Mouse (Mus musculus) spleen, postnatal 14 days (tissue): Measurements from ENCODE around the gene Tat.
"Not testable (repeated sequence)": the region's sequence is repeated elsewhere in the genome, so short reads cannot be mapped to it uniquely, and the experiment has no call there.

Source experiments
- DNase-seq, 2 experiments: peaks; one replicate each; pipeline ENCODE4 v3.0.0; 2021 to 2022; ENCODE audit warnings: low spot score in 2 of 2

Gene Tat

DNA sequence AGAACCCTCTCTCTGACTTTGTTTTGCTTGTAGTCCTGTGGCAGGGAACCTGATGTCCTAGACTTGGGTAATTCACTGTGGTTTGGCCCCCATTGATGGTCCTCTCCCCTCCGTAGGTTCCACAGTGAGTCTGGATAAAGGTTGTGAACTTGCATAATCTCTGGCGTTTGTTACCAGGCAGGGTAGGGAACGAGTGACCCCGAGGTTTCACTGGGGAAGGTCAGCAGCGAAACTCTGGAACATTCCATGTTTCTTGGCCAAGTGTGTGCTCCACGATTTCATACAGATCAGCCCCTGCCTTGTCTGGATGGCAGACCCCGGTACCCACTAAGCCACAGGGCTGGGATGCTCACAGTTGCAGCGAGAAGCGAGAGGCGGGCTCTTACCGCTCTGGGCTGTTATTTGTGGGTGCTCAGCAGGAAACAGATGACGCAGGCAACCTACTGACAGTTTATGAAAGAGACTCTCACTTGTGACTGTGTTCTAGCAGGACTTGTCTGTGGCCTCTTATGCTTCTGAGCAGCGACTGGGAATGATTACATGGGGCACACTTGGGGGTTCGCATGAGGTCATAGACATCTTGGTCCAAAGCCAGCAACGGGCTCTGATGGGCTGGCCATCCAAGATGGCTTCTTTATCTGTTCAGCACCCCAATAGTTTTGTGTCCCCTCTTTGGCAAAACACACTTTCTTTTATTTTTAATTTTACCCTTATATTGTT is 7.7 kb upstream of the Tat start:
- DNase-seq, result no peak

DNA sequence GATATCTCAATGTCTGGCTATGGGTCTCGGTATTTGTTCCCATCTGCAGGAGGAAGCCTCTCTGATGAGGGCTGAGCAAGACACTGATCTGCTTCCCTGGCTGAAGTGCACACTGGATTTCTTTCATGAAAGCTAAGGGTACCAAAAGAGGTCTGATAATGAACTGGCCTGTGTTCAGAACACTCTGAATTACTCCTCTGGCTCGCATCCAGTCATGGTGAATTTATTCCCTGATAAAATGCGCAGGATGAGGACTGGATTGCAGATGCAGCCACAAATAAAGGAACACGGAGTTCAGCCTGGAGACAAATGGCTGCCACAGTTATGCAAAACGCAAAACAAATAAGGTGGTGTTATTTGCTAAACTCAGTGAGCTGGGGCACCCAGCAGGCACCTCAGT is 6.3 kb upstream of the Tat start:
- DNase-seq, result no peak

DNA sequence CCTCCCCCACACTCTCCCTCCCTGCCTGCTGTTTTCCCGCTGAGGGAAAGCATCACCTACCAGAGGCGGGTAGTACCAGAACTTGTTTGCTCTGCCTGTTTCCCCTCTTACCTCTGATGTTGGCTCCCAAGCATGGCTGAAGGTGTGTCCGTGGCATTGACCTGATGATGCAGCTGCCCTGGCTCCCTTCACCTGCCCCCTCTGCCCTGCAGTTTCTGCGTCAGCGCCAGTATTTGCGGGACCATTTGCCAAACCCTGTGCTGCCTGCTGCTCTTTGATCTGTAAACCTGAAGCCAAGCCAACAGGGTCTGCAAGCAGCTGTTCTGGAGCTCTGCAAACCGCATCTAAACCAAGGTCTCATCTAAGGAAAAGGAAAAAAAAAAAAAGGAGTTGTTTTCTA is 3.9 kb upstream of the Tat start:
- DNase-seq, result no peak

DNA sequence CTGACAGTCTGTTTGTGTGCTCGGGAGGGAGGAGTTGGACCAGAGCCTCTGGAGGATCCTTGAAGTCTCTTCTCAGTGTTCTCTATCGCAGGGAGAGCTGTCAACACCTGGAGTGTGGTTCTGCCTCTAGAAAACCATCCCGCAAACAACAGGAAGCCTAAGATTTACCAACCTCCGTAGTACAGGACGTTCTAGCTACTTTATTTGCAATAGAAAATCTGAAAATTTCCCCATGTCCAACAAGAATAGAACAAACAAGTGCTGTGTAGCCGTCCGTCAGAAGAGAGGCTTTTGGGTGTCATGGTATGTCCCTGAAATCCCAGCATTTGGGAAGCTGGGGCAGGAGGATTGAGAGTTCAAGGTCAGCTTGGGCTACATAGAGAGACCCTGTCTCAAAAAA is 2.5 kb upstream of the Tat start:
- no peak for DNase-seq

DNA sequence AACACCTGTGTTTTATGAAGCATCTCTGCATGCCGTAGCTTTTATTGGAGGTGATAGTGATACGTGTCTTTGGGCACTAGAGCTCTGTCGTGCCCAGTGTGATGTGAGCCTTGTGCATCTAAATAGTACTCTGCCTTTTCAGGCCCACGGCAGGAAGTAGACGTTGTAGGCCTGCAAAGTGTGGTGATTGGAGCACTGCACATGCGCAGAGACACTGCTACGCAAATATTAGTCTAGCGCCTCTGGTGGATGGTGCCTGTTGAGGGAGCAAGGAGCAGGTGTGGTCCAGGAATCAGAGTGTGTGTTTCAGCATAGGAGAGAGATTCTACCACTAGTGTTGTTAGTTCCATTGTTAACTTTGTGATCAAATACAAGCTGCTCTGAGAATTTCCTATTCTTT is 1.1 kb upstream of the Tat start:
- DNase-seq, result no peak

DNA sequence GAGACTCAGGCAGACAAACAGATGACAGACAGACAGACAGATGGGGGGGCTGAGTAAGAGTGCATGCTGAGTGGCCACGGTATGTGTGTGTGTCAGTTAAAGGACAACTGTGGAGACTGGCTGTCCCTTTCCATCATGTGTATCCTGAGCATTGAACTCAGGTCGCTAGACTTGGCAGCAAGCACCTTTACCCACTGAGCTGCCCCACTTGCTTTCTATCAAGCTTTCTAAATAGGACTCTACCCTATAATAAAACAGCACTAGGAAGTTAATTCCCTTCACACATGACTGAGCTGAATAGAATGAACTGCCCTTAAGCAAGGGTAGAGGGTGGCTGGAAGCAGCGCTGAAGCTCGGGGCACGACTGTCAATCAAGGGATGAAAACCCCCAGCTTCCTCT is 1.9 kb downstream of the Tat start:
- DNase-seq, result no peak

DNA sequence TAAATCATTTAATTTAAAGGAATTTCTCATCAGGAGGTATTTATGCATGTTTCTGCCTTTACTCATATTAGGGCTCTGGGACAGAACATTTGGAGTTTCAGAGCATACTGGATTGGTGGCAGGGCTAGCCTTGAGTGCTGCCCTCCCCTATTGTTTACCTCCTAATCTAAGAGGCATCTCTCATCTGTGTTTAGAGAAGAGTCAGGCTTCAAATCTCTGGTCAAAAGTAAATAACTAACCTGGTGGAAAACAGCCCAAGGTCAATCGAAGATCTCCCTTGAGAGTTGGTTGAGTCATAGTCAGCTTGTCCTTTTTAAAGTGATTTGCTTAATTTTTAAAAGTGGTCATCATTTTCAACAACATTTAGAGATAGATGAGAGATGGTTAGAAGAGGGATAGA is 2.7 kb downstream of the Tat start:
- no peak for DNase-seq

DNA sequence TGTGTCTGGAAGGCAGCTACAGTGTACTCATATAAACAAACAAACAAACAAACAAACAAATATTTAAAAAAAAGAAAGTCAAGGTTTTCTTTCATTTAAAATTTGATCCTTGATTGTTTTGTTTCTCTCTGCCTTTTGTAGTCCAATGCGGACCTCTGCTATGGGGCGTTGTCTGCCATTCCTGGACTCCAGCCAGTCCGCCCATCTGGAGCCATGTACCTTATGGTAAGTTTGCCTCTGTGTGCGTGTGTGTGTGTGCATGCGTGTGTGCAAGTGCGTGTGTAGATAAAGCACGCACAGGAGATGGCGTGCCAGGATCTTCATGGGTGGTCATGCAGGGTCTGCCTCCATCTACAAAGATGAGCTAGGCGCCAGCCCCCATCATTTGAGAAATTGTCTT is 7.1 kb downstream of the Tat start:
- no peak for DNase-seq

DNA sequence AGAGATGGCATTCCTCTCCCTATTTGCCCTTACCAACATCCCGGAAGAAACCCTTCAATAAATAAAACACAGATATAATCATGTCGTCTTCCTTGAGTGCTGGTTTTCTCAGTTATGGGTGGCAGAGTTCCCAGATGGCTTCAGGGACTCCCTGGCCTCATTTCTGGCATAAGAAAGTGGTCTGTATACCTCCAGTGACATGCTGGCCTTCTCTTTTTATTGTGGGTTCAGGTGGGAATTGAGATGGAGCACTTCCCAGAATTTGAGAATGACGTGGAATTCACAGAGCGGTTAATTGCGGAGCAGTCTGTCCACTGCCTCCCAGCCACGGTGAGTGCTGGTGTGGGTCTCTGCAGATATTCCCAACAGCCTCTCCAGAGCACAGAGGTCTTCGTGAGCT is 7.8 kb downstream of the Tat start:
- DNase-seq, result no peak

DNA sequence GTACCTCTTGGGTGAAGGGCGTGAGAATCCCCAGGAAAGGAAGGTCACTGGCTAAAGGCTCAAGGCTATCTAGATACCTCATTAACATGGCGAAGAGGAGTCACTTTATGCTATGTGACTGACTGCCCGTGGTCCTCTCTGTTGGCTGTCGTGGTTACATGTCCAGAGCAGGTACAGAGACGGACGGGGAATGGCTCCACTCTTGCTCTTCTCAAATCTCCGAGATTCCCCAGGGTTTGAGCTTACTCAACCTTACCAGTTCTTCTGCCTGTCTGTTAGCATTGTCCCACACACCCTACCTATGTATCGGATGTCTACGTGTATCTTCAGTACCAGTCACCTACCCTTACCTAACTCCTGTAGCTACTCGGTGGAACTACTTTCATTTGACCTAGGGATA is 9.7 kb downstream of the Tat start:
- no peak for DNase-seq

DNA sequence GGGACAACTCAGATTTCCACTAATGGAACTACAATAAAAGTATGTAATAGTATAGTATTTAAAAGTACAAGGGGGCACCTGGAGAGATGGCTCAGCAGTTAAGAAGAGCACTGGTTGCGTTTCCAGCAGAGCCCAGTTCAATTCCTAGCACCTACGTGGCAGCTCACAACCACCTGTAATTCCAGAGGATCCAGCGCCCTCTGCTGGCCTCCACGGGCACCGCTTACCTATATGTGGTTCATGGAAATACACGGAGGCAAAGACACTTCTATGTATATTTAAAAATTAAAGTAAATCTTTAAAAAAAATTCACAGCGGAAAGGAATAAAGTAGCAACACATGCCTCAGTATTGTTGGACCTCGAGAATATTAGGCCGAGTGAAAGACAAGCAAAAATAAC is 12.7 kb downstream of the Tat start:
- peak in 1 of 2 experiments; percentile 11 for DNase-seq

DNA sequence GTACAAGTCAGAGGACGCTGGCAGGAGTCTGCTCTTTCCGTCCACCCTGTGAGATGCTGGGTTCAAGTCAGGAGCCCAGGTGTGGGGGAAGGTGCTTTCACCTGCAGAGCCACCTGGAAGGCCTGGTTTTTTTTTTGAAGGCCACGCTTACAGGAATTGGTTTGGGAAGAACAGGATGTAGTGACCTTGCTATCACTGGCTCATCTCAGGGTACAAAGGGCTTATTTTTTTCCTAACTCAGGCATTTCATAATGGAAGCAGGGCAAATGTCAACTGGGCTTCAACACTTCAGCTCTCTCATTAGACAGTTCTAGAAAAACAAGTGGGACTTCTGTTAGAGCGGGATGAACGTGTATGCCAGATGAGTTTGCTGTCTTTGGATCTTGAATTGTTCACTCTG is 14.1 kb downstream of the Tat start:
- no peak for DNase-seq

DNA sequence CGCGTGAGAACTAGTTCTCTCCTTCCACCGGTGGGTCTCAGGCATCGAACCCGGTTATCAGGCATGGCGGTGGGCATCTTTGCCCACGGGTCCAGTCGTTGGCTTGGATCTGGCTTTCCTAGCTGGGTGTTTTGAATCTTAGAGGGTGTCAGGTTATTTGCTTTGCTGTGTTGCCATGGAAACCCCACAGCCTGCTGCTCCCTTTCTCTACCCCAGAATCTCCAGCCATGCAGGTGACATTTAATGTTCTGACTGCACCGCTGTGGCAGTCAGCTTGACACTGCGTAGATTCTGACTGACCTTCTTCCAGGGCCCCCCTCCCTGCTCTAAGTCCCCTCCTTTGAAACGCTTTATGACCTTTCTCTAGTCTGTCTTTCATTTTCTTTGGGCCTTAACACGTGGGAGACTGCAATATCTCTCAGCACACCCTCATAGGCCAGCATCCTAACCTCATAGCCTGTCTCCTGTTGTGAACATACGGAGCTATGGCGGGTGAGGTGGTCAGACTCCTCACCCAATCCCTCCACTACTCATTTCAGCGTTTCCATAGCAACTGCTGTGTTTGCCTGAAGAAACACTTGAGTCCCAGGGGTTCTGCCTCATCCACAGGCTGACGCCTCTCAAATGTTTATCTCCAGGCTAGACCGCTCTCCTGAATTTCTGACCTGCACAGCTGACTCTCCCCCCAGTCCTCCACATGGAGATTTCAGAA is 16.2 kb downstream of the Tat start:
- no peak for DNase-seq

DNA sequence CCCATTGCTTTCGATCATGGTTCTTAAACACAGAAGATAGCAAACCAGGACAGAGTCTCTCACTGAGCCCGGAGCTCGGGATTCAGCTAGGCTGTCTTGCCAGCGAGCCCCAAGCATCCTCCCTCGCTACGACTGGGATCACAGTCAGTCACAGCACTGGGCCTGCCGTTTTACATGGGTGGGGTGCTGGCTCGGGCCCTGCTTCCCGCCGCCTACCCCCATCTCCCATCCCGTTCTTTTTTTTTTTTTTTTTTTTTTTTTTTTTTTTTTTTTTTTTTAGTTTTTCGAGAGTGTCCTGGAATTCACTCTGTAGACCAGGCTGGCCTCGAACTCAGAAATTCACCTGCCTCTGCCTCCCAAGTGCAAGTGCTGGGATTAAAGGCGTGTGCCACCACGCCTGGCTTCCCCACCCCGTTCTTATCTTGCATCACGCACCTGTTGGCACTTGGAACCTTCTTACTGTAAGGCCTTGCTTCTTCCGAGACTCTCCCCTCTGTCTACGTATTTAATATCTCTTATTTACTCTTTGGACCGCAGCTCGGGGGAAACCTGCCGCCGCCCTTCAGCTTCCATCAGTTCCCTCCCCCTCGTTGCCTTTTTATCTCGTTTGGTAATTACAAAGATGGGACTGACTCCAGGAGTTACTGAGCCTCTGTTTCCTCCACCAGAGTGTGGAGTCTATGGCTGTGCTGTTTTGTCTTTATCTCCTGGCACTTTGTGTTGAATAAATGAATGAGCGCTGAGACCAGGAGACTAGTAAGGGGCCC is 18.2 kb downstream of the Tat start:
- DNase-seq, result no peak

DNA sequence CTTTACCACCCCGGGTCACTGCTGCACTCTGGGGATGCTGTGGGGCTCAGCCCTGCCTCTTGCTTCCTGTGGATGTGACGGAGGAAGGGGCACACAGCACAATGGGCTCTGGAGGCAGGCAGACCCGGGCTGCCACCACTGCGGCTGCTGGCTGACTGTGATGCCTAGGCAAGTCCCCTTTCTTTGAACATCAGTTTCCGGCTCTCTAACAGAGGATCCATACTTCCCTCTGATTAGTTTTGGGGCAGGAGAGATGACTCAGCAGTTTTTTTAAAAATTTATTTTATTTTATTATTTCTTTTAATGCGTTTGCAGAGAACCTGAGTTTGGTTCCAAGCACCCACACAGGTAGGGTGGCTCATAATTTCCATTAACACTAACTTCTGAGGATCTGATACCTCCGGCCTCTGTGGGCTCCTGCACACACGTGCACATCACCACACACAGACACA is 18.8 kb downstream of the Tat start:
- DNase-seq, result no peak

DNA sequence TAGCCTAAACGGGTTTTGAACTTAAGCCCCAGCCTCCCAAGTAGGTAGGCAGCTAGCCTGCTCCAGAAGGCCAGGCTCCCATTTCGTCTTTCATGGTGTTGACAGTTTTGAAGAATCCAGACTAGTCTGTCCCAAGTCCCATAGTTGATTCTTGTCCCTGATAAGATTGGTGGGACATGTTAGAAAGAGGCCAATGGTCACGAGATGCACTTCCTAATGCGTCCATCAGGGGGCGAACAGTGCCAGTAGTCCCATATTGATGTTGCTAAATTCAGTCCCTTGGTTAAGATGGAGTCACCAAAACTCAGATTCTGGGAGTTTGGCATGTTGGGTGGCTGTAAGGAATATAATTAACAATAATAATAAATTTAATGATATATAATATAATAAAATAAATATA is 20.6 kb downstream of the Tat start:
- DNase-seq, result no peak

DNA sequence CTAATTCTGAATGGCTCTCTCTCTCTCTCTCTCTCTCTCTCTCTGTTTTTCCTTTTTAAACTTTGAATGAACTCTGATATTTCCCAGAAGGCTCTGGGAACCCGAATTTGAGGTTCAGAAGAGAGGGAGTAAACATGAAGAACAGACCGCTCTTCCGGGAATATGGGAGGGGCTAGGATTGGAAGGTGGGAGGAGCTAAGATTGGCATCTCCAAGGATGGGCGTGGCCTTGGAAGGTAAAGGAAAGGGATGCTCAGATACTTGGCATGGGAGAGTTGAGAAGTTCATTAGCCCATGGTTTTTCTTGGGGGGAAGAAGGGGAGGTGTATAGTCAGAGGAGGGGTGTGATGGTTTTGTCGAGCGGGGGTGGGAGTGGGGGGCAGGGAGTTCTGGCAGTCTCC is 31.8 kb downstream of the Tat start:
- no peak for DNase-seq

DNA sequence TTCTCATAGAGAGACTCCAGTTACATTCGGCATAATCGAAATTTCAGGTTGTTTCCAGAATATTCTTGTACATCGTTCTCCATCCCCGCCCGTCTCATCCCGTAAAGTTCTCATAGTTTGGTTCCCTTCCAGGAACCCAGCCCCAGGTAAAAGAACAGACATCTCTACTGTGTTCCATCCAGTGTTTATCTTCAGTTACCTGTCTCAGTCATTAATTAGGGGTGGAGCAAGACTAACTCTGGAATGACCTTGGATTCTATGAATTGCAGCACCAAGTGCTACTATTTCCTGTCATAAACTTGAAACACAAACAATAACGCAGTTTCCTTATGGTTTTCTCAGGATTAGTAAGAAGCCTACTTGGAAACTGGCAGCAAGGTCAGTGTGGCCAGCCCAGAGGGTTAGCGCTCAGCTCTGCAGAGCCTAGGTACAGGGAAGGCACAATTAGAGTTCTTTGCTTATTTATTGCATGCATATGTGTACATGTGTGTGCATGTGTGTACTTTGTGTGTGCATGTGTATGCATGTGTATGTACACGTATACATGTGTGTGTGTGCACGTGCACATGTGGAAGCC is 32.6 kb downstream of the Tat start:
- DNase-seq, result no peak

DNA sequence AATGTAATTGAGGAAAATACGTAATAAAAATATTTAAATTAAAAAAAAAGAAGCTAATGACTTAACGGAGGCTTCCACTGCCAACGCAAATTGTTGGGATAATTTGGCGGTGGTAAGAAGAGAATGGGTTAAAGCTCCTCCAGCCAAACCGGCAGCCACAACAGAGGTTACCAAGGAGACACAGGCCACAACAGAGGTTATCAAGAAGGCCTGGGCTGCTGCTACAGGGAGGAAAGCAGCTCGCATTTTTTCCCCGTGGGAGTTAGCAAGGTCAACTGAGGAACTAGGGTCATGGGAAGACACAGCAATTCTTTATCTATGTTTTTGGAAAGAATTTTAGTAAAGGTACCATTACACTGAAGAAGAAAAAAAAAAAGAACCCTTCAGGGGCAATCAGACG is 43.5 kb downstream of the Tat start:
- not testable (repeated sequence) for DNase-seq

DNA sequence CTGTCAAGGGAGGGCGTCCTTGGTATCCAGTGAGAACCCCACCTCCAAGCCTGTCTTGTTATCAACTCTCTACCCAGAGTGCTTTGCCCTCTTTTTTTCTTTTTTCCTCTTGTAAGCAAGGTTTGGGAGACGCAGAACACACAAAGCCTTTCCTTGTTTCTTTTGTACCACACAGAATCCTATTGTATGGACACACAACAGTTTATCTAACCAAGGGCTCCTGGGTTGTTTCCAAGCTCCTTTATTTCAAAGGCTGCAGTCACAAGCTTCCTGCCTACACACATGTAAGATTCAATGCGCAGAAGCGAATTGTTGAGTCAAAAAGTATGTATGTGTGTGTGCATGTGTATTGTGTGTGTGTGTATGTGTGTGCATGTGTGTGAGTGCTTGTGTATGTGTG is 44.1 kb downstream of the Tat start:
- no peak for DNase-seq

DNA sequence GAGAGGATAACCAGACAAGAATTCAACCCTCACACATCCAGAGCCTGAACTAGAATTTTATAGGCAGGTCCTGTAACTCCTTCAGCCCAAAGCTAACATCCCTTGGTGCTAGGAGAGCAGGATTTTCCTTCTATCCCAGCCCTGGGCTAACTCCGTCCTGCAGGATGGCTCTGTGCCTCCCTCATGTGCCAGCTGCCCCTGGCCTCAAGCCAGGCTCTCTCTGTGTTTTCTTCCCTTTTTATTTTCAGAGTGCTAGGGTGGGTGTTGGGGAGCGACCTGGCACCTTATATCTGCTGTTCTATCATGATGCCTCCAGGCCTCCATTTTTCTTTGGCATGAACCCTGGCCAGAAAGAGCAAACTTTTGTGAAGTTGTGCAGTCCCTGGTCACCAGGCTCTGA is 45.9 kb downstream of the Tat start:
- no peak for DNase-seq

DNA sequence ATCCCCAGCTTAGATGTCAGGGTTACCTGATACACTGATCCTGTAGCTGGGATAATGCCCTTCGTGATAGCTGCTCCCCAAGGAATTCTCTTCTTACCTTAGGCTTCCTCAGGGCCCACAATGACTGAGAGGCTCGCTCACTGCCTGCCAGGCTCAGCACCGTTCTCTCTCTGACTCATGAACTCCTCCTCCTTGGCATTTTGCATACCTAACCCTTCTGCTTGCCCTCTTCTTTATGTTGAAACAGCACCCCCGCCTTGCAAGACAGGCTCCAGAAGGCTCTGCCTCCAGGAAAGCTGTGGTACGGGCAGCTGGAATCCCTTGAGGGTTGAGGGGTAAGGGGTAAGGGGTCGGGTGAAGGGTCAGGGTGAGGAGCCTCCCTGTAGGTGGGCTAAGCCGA is 49.0 kb downstream of the Tat start:
- no peak for DNase-seq

DNA sequence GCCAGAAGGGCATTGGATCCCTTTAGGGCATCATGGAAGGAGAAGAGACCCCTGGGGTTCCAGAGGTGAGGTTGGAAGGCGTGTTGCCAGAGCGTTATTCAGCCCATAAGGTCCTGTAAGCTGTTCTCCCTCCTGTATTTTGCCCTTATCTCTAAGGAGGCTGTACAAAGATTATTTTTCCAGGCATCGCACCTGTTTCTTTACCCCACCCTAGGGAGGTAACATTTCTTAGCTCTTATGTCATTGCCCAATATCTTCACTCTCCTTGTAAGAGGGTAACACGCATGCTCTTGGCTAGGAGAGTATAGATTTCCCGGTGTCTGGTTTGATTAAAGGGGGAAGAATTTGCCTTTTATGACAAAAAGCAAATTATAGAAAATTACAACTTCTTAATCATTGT is 49.4 kb downstream of the Tat start, which contains the start of gene Chst4:
Gene Chst4 (minus strand): TSS at position 82 of the 400 bp plus-strand sequence.
- DNase-seq, result no peak
